Mouse (Mus musculus) myocyte (in vitro differentiated cells): ENCODE data around the gene Hgf.

Experiments
- CEBPB ChIP-seq: IDR thresholded peaks from 2 replicates; pipeline ENCODE4 v1.6.1; 2011; ENCODE audit warnings: mild to moderate bottlenecking, moderate library complexity; ENCODE audit not compliant: poor library complexity, insufficient read depth, severe bottlenecking
- E2F4 ChIP-seq: IDR thresholded peaks from one replicate; pipeline ENCODE4 v1.6.1; 2011; ENCODE audit warnings: mild to moderate bottlenecking, control low read depth, moderate library complexity; ENCODE audit not compliant: insufficient read depth
- MAX ChIP-seq: IDR thresholded peaks from one replicate; pipeline ENCODE4 v1.6.1; 2011; ENCODE audit warnings: low read depth, mild to moderate bottlenecking, control low read depth
- MYOD1 ChIP-seq, 3 experiments: IDR thresholded peaks; one replicate each; pipeline ENCODE4 v1.6.1; 2011; ENCODE audit warnings: control low read depth in 2 of 3, low read depth in 2 of 3, mild to moderate bottlenecking in 2 of 3, moderate library complexity in 1 of 3; ENCODE audit not compliant: insufficient read length in 2 of 3, control insufficient read depth in 1 of 3
- MYOG ChIP-seq, 3 experiments: IDR thresholded peaks; one replicate each; pipeline ENCODE4 v1.6.1; 2011; ENCODE audit warnings: control low read depth in 2 of 3, low read depth in 2 of 3, mild to moderate bottlenecking in 2 of 3; ENCODE audit not compliant: insufficient read length in 2 of 3, control insufficient read depth in 1 of 3, insufficient read depth in 1 of 3
- POLR2A ChIP-seq: IDR thresholded peaks from one replicate; pipeline ENCODE4 v1.6.1; 2011; ENCODE audit warnings: low read depth, mild to moderate bottlenecking, control low read depth, moderate library complexity; ENCODE audit not compliant: insufficient read length
- POLR2AphosphoS2 ChIP-seq: IDR thresholded peaks from one replicate; pipeline ENCODE4 v1.6.1; 2011; ENCODE audit warnings: low read depth, control low read depth; ENCODE audit not compliant: insufficient read length
- REST ChIP-seq: IDR thresholded peaks from one replicate; pipeline ENCODE4 v1.6.1; 2011; ENCODE audit warnings: mild to moderate bottlenecking, control low read depth, moderate library complexity; ENCODE audit not compliant: insufficient read depth, insufficient read length
- SRF ChIP-seq: IDR thresholded peaks from one replicate; pipeline ENCODE4 v1.6.1; 2011; ENCODE audit warnings: low read depth; ENCODE audit not compliant: control insufficient read depth, insufficient read length
- TCF12 ChIP-seq: IDR thresholded peaks from one replicate; pipeline ENCODE4 v1.6.1; 2011; ENCODE audit warnings: mild to moderate bottlenecking, control low read depth; ENCODE audit not compliant: poor library complexity, insufficient read depth, severe bottlenecking
- TCF3 ChIP-seq: IDR thresholded peaks from one replicate; pipeline ENCODE4 v1.6.1; 2011; ENCODE audit warnings: low read depth, control low read depth; ENCODE audit not compliant: insufficient read length
- USF1 ChIP-seq: IDR thresholded peaks from one replicate; pipeline ENCODE4 v1.6.1; 2011; ENCODE audit warnings: low read depth, mild to moderate bottlenecking, control low read depth, moderate library complexity

- TF ChIP-seq POLR2A (no peak), USF1 (no peak), E2F4 (no peak), TCF3 (no peak), SRF (no peak), POLR2AphosphoS2 (no peak), MYOD1 (IDR thresholded peaks at IDR 0.05; ENCODE audit: control insufficient read depth in 1 of 3, insufficient read length in 2 of 3, low read depth in 2 of 3) (no peak), MAX (no peak), TCF12 (no peak), MYOG (IDR thresholded peaks at IDR 0.05; ENCODE audit: control insufficient read depth in 1 of 3, insufficient read depth in 1 of 3, insufficient read length in 2 of 3, low read depth in 2 of 3) (no peak), CEBPB (no peak), REST (no peak)
Observed at GRCm38 (mm10) chr5:16650240-16650639, 96.9 kb downstream of the Hgf start.
